Mouse (Mus musculus) embryonic facial prominence, embryonic 12.5 days (tissue): ENCODE results near the gene Dvl2. TPM values are rescaled to one million over a fixed set of nuclear protein-coding genes. Genes with fewer than 3 reads are reported as not detected.

Source experiments
- ATAC-seq: fragments of 200-750 bp; cut with Nextera tagmentation; 2 replicates; pipeline ENCODE4 v1.8.0; 2017; ENCODE audit not compliant: insufficient number of reproducible peaks, insufficient read depth, low FRiP score, low TSS enrichment
- H3K27ac ChIP-seq: fragments of 300-500 bp; sonication (generic); 2 replicates; pipeline ENCODE4 v1.5.1; 2016; ENCODE audit warnings: mild to moderate bottlenecking
- H3K27me3 ChIP-seq: fragments of 300-500 bp; sonication (generic); 2 replicates; pipeline ENCODE4 v1.6.1; 2016; ENCODE audit warnings: mild to moderate bottlenecking, moderate library complexity
- H3K36me3 ChIP-seq: fragments of 300-500 bp; sonication (generic); 2 replicates; pipeline ENCODE4 v1.6.1; 2016; ENCODE audit warnings: mild to moderate bottlenecking
- H3K4me1 ChIP-seq: fragments of 300-500 bp; sonication (generic); 2 replicates; pipeline ENCODE4 v1.6.1; 2016
- H3K4me2 ChIP-seq: fragments of 300-500 bp; sonication (generic); replicated peaks from 2 replicates; pipeline ENCODE4 v1.6.1; 2016; ENCODE audit warnings: mild to moderate bottlenecking, moderate library complexity
- H3K4me3 ChIP-seq: fragments of 300-500 bp; sonication (generic); 2 replicates; pipeline ENCODE4 v1.5.1; 2016; ENCODE audit warnings: mild to moderate bottlenecking
- H3K9ac ChIP-seq: fragments of 300-500 bp; sonication (generic); 2 replicates; pipeline ENCODE4 v1.6.1; 2016; ENCODE audit warnings: mild to moderate bottlenecking, moderate library complexity
- H3K9me3 ChIP-seq: fragments of 300-500 bp; sonication (generic); 2 replicates; pipeline ENCODE4 v1.6.1; 2016; ENCODE audit warnings: mild to moderate bottlenecking, moderate library complexity
- WGBS: fragments of 180-500 bp; shearing (Covaris S2); methylation state at CpG from one replicate; pipeline ENCODE4 v1.1.7; 2016; 5-methylcytosine and 5-hydroxymethylcytosine counted together
- polyA plus RNA-seq: library from polyadenylated mRNA; unstranded; fragments of >200 nt; fragmentation: Nextera tagmentation; extraction: Ambion mirVana; gene quantifications from 2 replicates; pipeline ENCODE4 v1.2.1, GENCODE M21; 2016

Gene Dvl2
- polyA plus RNA-seq, 1 experiment from 2014 or later: 67.2 TPM

- Histone ChIP-seq H3K4me2 (peak within 1 kb of the TSS; percentile 78), H3K27ac (peak within 1 kb of the TSS; percentile 99), H3K4me3 (peak within 1 kb of the TSS; percentile 99), H3K4me1 (peaks cover 20% of the 10 kb centered on the region), H3K9me3 (no peaks in the 10 kb centered on the region), H3K36me3 (peaks cover 47% of the 10 kb centered on the region), H3K27me3 (no peaks in the 10 kb centered on the region), H3K9ac (peak within 1 kb of the TSS; percentile 99)
- no peak for ATAC-seq
- WGBS: 56% methylated on average over 8 of the region's 8 CpGs
These were observed 18.2 kb upstream of the Dvl2 start, which contains the start of gene Elp5 for GRCm38 (mm10) chr11:69982225-69982624. Elp5 (minus strand) TSS chr11:69982517.

- H3K4me1 ChIP-seq: peaks cover 20% of the 10 kb centered on the region
- H3K27ac ChIP-seq: peak overlapping the region; percentile 70; the same call in 1 of the 2 replicates
- no peaks in the 10 kb centered on the region for H3K9me3 ChIP-seq
- H3K9ac ChIP-seq: peak overlapping the region; percentile 99
- WGBS: 28% methylated on average over 5 of the region's 5 CpGs
- H3K4me3 ChIP-seq: peak overlapping the region; percentile 99
- no peaks in the 10 kb centered on the region for H3K27me3 ChIP-seq
- ATAC-seq: no peak
- H3K4me2 ChIP-seq: peak overlapping the region; percentile 78
- peaks cover 48% of the 10 kb centered on the region for H3K36me3 ChIP-seq
These were observed 17.5 kb upstream of the Dvl2 start for GRCm38 (mm10) chr11:69982877-69983276.

- peak overlapping the region; percentile 78 for H3K4me2 ChIP-seq
- WGBS: 86% methylated on average over 4 of the region's 4 CpGs
- no peak for ATAC-seq
- no peaks in the 10 kb centered on the region for H3K9me3 ChIP-seq
- peak overlapping the region; percentile 99 for H3K4me3 ChIP-seq
- H3K4me1 ChIP-seq: peaks cover 20% of the 10 kb centered on the region
- H3K9ac ChIP-seq: peak overlapping the region; percentile 99
- peak overlapping the region; percentile 70; the same call in 1 of the 2 replicates for H3K27ac ChIP-seq
- no peaks in the 10 kb centered on the region for H3K27me3 ChIP-seq
- peaks cover 50% of the 10 kb centered on the region for H3K36me3 ChIP-seq
These were observed 17.0 kb upstream of the Dvl2 start for GRCm38 (mm10) chr11:69983377-69983776.

GRCm38 (mm10) chr11:69984431-69984830, 16.0 kb upstream of the Dvl2 start:
- H3K27ac ChIP-seq: no peak overlapping the region
- H3K27me3 ChIP-seq: no peaks in the 10 kb centered on the region
- H3K9me3 ChIP-seq: no peaks in the 10 kb centered on the region
- WGBS: 88% methylated on average over 8 of the region's 8 CpGs
- peaks cover 55% of the 10 kb centered on the region for H3K36me3 ChIP-seq
- H3K9ac ChIP-seq: no peak overlapping the region
- no peak overlapping the region for H3K4me3 ChIP-seq
- no peak overlapping the region for H3K4me2 ChIP-seq
- ATAC-seq: no peak
- H3K4me1 ChIP-seq: peaks cover 18% of the 10 kb centered on the region

- peaks cover 67% of the 10 kb centered on the region for H3K36me3 ChIP-seq
- peak overlapping the region; percentile 4; the same call in 1 of the 2 replicates for H3K4me3 ChIP-seq
- 0 out of 2 replicates have a peak overlapping the region, but pooled peaks have one; percentile 25 for H3K27ac ChIP-seq
These were observed 10.4 kb upstream of the Dvl2 start for GRCm38 (mm10) chr11:69989949-69990348.

GRCm38 (mm10) chr11:69990850-69991691, 9.3 kb upstream of the Dvl2 start, which contains the start of gene Gabarap:
Gabarap (plus strand) TSS chr11:69991143.
- under 1% methylated on average over 40 of the region's 40 CpGs for WGBS
- Histone ChIP-seq H3K4me1 (peaks cover 8% of the 10 kb centered on the region), H3K27ac (peak within 1 kb of the TSS; percentile 88), H3K27me3 (no peaks in the 10 kb centered on the region), H3K9me3 (no peaks in the 10 kb centered on the region), H3K4me2 (peak within 1 kb of the TSS; percentile 66), H3K9ac (peak within 1 kb of the TSS; percentile 87), H3K4me3 (peak within 1 kb of the TSS; percentile 77), H3K36me3 (peaks cover 58% of the 10 kb centered on the region)
- ATAC-seq: peak; percentile 58

More at GRCm38 (mm10) chr11:69989949-69990348, 10.4 kb upstream of the Dvl2 start:
- Histone ChIP-seq H3K4me2 (no peak overlapping the region), H3K9ac (peak overlapping the region; percentile 12; the same call in 1 of the 2 replicates), H3K4me1 (peaks cover 8% of the 10 kb centered on the region), H3K9me3 (no peaks in the 10 kb centered on the region), H3K27me3 (no peaks in the 10 kb centered on the region)
- WGBS: 95% methylated on average over 8 of the region's 8 CpGs
- ATAC-seq: no peak

- peak overlapping the region; percentile 87 for H3K9ac ChIP-seq
- no peaks in the 10 kb centered on the region for H3K27me3 ChIP-seq
- peak overlapping the region; percentile 88 for H3K27ac ChIP-seq
- WGBS: under 1% methylated on average over 15 of the region's 15 CpGs
- ATAC-seq: no peak
- peaks cover 8% of the 10 kb centered on the region for H3K4me1 ChIP-seq
- peak overlapping the region; percentile 66 for H3K4me2 ChIP-seq
- peak overlapping the region; percentile 77 for H3K4me3 ChIP-seq
- no peaks in the 10 kb centered on the region for H3K9me3 ChIP-seq
- peaks cover 51% of the 10 kb centered on the region for H3K36me3 ChIP-seq
These were observed 8.7 kb upstream of the Dvl2 start for GRCm38 (mm10) chr11:69991711-69992110.

- no peak overlapping the region for H3K27ac ChIP-seq
- H3K27me3 ChIP-seq: no peaks in the 10 kb centered on the region
- peaks cover 45% of the 10 kb centered on the region for H3K36me3 ChIP-seq
- H3K9me3 ChIP-seq: no peaks in the 10 kb centered on the region
- ATAC-seq: no peak
- peak overlapping the region; percentile 77 for H3K4me3 ChIP-seq
- 89% methylated on average over 10 of the region's 10 CpGs for WGBS
- peak overlapping the region; percentile 66 for H3K4me2 ChIP-seq
- H3K4me1 ChIP-seq: peaks cover 9% of the 10 kb centered on the region
- peak overlapping the region; percentile 87; the same call in 1 of the 2 replicates for H3K9ac ChIP-seq
These were observed 8.0 kb upstream of the Dvl2 start for GRCm38 (mm10) chr11:69992396-69992795.

GRCm38 (mm10) chr11:69992932-69993331, 7.5 kb upstream of the Dvl2 start:
- Histone ChIP-seq H3K9ac (0 out of 2 replicates have a peak overlapping the region, but pooled peaks have one; percentile 87), H3K4me2 (peak overlapping the region; percentile 66; the same call in 1 of the 2 replicates)
- WGBS: 97% methylated on average over 3 of the region's 3 CpGs

GRCm38 (mm10) chr11:69994401-69995090, 5.8 kb upstream of the Dvl2 start:
- ATAC-seq: no peak

More at GRCm38 (mm10) chr11:69992932-69993331, 7.5 kb upstream of the Dvl2 start:
- Histone ChIP-seq H3K4me1 (peaks cover 15% of the 10 kb centered on the region), H3K36me3 (peaks cover 44% of the 10 kb centered on the region), H3K4me3 (peak overlapping the region; percentile 77; the same call in 1 of the 2 replicates), H3K27me3 (no peaks in the 10 kb centered on the region), H3K9me3 (no peaks in the 10 kb centered on the region), H3K27ac (no peak overlapping the region)
- ATAC-seq: no peak

GRCm38 (mm10) chr11:69995391-69995960, 4.9 kb upstream of the Dvl2 start, which contains the start of gene Phf23:
Phf23 (plus strand) TSS chr11:69995777.
- H3K9ac ChIP-seq: peak within 1 kb of the TSS; percentile 95
- peak within 1 kb of the TSS; percentile 99 for H3K27ac ChIP-seq
- ATAC-seq: peak; percentile 82
- no peaks in the 10 kb centered on the region for H3K9me3 ChIP-seq
- peak within 1 kb of the TSS; percentile 51 for H3K4me2 ChIP-seq
- H3K36me3 ChIP-seq: peaks cover 42% of the 10 kb centered on the region
- peaks cover 22% of the 10 kb centered on the region for H3K4me1 ChIP-seq
- WGBS: under 1% methylated on average over 36 of the region's 36 CpGs
- H3K4me3 ChIP-seq: peak within 1 kb of the TSS; percentile 81
- no peaks in the 10 kb centered on the region for H3K27me3 ChIP-seq

More at GRCm38 (mm10) chr11:69994401-69995090, 5.8 kb upstream of the Dvl2 start:
- 0 out of 2 replicates have a peak overlapping the region, but pooled peaks have one; percentile 23 for H3K27ac ChIP-seq
- no peaks in the 10 kb centered on the region for H3K27me3 ChIP-seq
- H3K4me3 ChIP-seq: peak overlapping the region; percentile 81; the same call in 1 of the 2 replicates
- peaks cover 19% of the 10 kb centered on the region for H3K4me1 ChIP-seq
- peak overlapping the region; percentile 51 for H3K4me2 ChIP-seq
- 85% methylated on average over 11 of the region's 11 CpGs for WGBS
- H3K36me3 ChIP-seq: peaks cover 44% of the 10 kb centered on the region
- no peaks in the 10 kb centered on the region for H3K9me3 ChIP-seq
- H3K9ac ChIP-seq: no peak overlapping the region
